Mouse (Mus musculus): ENCODE measurements around the gene Nup210l.

The Nup210l gene

DNA sequence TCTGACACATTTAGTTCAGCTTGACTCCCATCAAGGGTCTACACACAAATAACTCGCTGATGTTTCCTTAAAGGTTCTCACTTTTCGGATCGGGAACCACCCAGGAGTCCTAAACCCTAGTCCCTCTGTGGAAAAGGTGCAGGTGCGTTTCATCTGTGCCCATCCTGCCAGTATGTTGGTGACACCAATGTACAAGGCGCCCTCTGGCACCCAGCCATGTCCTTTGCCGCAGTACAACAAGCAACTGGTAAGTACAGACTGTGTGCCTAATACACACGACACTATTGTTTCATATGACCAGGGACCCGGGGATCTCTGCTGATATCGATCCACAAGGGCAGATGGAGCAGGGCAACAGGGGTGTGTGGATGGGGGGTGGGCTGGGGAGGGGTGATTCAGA is 55.8 kb downstream of the Nup210l start:
- no peak for DNase-seq (ENCODE audit: low spot score)

DNA sequence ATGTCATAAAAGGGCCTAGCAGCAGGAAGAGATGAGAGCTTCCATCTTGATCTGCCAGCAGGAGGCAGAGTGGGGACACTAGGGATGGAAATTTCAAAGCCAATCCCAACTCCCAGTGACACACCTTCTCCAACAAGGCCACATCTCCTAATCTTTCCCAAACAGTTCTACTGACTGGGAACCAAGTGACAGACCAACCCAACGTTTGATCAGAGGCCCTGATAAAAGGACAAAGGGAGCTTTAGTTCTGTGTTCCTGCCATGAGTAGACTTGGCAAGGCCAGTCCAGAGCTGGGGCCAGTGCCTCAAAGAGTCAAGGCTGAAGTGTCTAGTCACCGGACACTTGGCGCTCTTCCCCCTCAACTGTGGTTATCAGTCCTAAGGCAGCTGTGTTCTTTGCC is 57.6 kb downstream of the Nup210l start:
- DNase-seq (ENCODE audit: low spot score): no peak

DNA sequence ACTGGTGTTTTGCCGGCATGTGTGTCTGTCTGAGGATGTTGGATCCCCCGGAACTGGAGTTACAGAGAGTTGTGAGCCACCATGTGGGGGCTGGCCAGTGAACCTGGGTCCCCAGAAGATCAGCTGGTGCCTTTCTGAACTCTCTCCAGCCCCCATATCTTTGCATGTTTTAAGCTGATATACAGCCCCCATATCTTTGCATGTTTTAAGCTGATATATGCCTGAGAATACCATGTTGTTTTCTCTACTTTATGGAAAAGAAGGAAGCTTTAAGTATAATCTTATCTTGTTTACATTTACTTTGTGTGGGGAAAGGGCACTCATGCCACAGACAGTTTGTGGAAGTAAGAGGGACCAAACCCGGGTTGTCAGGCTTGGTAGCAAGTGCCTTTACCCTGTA is 75.6 kb downstream of the Nup210l start:
- no peak for DNase-seq (ENCODE audit: low spot score)

DNA sequence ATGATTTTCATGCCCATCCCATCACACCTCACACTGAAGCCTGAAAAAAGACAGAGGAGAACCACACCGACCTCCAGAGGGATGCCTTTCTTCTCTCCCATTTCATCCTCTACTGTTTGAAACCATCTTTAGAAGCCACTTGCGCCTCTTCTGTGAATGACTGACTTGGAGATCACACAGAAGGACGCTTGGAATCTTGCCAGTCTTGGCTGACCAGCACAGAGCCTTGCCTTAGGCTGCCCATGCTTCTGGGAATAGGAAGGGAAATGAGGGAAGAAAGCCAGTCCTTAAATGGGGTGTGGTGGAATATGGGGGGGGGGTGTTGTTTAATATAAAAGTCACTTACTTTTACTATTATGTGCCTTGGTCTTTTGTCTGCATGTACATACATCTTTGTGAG is 79.6 kb downstream of the Nup210l start:
- no peak for DNase-seq (ENCODE audit: low spot score)

DNA sequence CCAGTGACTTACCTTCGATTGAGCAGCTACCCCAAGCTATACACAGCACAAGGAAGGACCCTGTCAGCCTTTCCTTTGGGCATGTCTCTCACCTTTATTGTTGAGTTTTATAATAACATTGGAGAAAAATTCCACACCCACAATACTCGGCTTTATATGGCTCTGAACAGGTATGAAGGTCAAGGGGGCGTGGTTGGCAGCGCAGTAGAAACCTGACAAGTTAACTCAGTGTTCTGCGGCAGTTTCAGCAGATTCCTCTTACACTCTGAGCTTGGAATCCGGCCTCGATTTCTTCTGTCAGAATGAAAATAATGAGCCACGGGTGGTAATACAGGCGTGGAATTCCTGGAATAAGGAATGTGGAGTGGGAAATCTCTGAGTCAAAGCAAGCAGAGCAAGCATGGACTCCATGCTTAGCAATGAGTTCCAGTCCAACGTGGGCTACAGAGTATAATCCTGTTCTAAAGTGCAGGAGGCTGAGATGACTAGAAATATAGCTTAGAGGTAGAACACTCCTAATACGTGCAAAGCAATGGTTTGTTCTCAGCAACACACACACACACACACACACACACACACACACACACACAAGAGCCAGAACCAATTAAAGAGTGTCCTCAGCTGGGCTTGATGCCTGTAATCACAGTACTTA is 87.1 kb downstream of the Nup210l start:
- DNase-seq (ENCODE audit: low spot score): no peak

DNA sequence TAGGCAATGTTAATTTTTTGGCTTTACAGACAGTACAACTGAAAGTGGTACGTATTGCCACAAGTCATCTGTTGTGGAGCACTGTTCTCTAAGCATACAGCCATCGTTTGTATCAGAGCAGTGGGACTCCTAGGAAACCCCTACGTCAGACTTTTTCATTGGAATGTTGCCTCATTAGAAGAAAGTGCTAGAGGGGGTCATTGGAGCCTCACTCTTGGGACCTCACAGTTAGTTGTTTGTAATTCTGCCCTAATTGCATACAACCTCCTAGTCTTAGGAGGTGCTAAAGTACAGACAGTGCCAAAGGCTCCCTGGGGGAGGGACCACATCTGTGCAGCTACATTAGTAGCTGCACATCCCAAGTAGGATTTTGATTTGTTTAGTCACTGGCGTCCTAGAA is 90.8 kb downstream of the Nup210l start:
- no peak for DNase-seq (ENCODE audit: low spot score)

DNA sequence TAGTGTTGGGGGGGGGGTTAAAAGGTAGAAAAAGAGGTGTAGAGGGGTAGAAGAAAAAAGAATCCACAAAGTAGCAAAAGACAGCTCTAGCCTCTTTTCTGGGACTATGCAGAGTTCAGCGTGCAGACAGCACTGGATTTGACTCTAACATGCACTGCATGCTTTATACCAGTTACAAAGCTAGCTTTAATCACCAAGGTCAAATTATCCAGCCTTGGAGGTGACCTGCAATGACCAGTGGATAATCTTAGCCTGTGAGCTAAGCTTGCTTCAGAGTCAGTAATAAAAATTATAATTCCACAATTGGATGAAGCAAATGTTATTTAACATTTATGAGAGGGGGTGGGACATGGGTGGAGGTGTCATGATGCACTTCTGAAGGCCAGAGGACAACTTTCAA is 91.7 kb downstream of the Nup210l start:
- no peak for DNase-seq (ENCODE audit: low spot score)

DNA sequence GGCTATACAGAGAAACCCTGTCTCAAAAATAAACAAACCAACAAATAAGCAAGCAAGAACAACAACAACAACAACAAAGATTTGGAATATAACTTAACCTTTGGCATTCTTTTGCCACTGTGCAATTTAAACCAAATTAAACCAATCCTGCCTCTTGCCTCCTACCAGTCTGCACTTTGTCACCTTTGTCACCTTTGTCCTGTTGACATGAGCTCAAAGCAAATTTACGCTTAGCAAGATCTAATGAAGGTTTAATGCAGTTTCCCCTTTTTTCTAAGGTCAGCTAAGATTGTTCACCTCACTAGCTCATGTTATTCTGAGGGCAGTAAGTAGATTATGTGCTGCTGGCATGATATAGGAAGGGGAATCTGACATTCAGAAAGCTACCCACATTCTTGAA is 93.6 kb downstream of the Nup210l start:
- DNase-seq (ENCODE audit: low spot score): no peak

DNA sequence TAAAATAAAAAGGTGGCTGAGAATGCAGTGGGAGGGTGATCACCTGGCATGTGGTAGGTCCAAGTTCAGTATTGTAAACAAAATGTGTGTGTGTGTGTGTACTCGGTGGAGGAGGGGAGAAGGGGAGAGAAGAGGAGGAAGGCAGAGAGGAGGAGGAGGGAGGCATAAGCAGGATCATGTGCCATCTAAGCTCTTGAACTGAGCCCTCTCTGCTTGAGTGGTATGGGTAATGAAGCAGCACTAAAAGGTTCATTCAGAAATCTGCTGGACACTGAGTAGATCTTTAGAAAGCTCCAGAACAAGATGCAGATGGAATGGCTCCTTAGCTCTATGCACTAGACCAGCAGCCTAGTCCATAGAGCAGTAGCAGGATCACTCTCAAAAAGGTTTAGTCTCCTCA is 99.0 kb downstream of the Nup210l start:
- DNase-seq (ENCODE audit: low spot score): no peak

DNA sequence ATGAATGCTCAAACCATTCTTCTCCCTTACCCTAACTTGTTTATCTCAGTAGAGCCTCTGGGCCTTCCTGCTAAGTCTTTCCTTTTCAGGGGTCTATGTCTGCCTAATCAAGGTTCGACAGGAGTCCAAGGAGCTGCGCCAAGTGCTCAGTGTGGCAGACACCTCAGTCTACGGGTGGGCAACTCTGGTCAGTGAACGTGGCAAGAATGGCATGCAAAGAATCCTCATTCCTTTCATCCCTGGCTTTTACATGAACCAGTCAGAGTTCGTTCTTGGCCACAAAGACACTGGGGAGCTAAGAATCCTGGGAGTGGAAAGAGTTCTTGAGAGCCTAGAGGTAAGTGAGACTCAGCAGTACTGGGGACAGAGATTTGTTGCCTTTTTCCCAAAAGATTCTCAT is 99.7 kb downstream of the Nup210l start:
- no peak for DNase-seq (ENCODE audit: low spot score)

DNA sequence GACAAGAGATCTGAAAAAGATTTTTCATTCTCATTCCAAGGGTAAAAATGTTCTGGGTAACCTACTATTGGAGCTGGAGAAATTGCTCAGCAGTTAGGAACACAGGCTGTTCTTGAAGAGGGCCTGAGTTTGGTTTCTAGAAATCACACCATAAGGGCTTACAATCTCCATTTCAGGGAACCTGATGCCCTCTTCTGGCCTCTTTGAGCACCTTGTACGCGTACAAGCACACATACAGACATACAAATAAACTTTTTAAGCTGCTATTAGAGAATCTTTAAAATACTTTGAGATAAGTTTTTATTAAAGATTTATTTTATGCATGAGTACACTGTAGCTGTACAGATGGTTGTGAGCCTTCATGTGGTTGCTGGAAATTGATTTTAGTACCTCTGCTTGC is 100.7 kb downstream of the Nup210l start:
- DNase-seq (ENCODE audit: low spot score): no peak

DNA sequence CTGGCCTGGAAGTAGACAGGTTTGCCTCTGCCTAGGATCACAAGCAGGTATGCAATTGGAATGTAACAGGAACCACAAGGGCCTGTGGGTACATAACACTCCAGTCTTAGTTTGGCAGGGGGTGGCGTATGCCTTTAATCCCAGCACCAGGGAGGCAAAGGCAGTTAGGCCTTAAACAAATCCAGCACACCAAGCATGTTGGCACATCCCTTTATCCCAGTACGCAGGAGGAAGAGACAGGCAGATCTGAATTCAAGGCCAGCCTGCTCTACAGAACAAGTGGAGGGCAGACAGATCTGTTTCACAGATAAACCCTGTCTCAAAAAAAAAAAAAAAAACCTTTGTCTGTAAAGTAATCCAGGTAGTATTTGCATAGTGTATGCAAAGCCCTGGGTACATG is 104.7 kb downstream of the Nup210l start:
- DNase-seq (ENCODE audit: low spot score): no peak

DNA sequence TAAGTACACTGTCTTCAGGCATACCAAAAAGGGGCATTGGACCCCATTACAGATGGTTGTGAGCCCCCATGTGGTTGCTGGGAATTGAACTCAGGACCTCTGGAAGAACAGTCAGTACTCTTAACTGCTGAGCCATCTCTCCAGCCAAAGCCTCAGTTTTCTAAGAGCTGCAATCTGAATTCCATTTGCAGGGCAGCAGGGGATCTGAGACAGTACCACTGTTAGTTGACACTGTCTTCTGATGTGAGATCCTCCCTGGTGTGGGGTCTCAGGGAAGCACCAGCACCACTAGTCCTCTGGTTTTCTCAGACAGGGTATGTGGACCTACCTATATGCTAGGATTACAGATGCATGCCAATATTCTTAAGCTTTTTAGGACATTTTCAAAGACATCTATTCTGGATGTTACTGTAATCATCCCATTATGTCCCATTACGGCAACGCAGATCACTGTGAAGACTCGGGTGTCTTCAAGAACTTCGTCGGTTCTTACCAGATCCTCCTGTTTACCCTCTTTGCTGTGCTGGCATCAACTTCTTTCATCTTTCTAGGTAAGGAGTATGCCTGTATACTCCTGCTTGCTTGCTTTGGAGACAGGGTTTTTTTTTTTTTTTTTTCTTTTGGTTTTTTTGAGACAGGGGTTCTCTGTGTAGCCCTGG is 106.1 kb downstream of the Nup210l start:
- no peak for DNase-seq (ENCODE audit: low spot score)

DNA sequence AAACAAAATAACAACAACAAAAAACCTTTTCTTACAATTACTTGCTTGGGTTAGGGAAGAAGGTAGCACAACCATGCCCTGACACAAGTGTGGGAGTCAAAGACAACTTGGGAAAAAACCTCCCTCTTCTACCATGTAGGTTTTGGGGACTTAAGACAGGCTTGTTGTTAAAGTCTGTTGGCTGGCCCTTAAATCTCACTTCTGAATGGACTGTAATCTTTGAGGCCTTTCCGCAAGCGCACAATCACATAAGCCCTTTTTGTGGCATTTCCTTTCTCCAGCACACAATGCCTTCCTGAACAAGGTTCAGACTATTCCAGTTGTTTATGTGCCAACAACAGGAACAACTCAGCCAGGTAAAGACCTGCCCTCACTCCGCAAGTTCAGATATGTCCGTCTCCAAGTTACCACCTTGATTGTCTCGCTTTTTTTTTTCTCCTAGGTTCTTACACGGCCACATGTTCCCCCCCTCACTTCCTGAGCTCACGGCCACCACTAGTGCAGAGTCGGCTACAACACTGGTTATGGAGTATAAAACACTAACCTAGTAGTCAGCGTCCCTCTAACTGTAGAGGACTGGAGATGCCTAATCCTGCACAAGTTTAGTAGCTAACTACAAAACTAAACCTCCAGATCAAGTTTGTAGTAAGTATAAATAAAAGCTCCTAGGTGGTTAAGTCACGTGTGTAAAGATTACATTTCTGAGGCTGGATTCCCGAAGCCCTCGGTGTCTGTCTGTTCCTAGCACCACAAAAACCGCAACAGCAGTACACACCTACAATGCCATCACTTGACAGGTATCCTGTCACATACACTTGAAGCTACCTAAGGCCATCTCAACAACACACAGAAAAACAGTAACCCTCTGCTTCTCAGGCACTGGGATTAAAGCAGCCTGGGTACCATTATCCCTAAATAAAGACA is 107.8 kb downstream of the Nup210l start:
- no peak for DNase-seq (ENCODE audit: low spot score)

DNA sequence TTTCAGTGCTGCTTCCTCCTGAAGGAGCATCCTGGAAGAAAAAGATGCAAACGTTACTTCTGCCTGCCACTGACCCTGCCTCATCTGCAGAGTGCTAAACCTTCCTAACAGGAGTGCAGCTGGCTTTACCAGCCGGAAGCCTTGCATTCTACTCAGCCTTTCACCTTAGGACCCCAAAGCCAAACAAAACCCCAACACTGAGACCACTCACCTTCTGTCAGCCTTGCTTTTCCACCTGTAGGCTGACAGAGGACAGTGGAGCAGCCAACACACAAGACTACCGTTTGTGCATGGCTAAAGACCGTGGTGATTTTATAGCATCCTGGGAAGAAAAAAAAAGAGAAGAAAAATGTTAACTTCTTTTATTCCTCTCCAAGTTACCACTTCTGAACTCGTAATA is 108.8 kb downstream of the Nup210l start:
- DNase-seq (ENCODE audit: low spot score): no peak

DNA sequence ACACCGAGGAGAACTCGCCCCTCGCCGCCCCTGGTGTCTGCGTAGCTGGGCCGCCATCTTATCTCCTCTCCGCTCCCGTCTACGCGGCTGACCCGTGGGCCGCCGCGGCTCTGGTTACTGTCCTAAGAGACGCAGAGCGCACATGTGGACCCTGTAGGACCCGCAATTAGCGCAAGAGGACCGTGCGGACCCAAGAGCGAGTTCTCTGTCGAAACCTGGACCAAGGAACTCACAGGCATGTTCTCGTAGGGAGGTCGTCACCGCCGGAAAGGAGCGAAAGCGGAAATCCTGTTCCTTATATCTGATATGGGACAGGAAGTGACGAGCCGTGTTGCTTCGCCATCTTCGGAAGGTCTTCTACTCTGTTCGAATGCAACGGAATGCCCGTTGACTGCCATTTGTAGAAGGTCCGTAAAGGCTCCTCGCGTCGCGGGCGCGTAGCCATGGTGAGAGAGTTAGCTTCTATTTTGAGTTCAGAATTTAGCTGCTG is 109.5 kb downstream of the Nup210l start, which contains the start of the genes Rps27 and Rab13:
TSS of gene Rps27 (minus strand) at position 275 of the 490 bp plus-strand sequence.
TSS of gene Rab13 (plus strand) at position 319 of the 490 bp plus-strand sequence.
- DNase-seq (ENCODE audit: low spot score): peak; percentile 98

DNA sequence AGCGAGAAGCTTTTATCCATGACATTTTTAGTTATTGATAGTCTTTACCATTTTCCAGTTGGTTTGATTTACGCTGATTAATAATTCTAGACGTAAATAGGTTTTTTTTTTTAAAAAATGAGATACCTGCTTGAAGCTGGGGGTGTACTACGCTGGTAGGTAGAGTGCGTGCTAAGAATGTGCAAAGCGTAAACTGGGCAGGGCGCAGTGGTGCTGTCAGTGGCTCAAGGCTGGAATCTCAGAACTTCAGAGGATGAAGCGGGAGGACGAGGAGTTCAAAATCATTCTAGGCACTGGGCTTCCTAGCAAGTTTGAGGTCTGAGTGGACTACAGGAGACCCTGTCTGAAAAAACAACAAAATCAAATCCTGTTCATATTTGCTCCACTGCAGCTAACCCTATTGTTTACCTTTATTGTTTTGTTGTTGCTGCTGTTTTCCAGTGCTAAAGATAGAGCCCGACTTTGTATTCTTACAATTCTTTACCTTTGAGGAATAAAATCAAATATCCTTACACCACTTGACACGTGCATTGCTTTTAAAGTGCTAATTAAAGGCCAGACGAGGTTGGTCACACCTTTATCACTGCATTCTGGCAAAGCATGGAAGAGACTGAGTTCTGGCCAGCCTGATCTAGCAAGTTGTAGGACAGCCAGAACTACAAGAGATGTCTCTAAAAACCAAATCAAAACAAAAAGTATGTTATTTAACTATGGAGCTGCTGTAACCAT is 110.2 kb downstream of the Nup210l start:
- peak; percentile 58 for DNase-seq (ENCODE audit: low spot score)

DNA sequence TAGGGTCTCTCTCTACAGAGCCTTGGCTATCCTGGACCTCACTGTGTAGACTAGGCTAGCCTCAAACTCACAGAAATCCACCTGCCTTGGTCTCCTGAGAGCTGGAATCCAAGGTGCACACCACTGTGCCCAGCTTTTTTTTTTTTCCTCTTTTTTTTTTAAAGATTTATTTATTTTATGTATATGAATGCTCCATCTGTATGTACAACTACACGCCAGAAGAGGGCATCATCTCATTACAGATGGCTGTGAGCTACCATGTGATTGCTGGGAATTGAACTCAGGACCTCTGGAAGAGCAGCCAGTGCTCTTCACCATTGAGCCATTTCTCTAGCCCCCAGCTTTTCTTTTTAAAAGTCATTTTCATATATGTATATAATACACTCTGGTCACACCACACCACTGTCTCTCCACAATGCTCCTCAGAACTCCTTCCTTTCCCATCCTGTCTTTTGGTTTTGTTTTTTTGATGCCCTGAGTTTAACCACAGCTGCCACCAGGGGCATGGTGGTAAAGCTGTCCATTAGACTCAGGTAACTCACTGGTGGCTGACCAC is 112.0 kb downstream of the Nup210l start:
- DNase-seq (ENCODE audit: low spot score): no peak

DNA sequence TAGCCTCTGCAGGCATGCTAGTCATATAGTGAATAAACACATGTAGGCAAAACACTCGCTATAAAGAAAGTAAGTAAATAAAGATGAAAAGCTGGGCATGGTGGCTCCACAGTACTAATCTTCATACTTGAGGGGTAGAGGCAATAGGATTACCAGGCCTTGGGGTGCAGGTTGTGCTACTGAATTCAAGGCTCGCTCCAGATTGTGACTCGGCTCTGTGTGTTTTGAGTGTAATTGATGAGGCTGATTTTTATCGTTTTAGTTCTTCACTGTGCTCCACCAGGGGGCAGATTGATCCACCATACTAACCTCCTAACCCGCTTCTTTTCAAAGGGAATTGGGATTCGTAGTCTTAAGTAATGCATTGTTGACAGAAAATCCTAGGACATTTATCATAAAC is 116.2 kb downstream of the Nup210l start:
- DNase-seq (ENCODE audit: low spot score): peak; percentile 80

DNA sequence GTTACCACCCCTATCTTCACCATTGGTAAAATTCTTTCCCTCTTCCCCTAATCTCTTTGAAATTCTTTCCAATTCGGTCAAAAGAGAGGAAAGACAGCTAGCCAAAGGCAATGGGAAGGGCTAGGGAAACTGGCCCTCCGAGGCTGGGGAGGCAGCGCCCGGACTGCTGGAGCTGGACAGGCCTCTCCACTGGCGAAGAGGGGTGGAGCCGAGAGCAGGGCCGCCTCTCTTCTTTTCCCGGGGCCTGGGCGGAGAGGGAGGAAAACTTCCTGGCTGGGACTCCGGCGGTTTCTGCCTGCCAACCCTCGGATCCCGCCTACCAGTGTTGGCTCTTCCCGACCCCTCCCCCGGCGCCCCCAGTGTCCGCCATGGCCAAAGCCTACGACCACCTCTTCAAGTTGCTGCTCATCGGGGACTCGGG is 116.6 kb downstream of the Nup210l start:
- peak; percentile 73 for DNase-seq (ENCODE audit: low spot score)

DNA sequence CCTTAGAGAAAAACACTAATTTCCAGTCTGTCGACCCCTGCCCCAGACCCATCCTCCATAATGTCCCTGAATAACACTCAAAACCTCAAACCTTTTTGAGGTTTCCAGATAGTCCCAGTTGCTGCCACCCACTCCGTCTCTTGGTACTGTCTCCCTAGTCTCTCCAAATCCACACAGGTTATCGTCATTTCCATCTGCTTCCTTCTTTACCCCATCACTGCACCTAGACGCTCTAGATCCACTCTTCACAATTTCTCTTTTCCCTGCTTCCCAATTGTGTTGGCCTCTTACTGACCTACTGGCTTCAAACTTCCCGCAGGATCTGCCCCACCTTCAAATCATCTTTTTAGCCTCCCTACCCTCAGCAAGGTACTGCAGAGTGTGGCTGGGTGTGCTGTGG is 117.2 kb downstream of the Nup210l start:
- DNase-seq (ENCODE audit: low spot score): no peak

DNA sequence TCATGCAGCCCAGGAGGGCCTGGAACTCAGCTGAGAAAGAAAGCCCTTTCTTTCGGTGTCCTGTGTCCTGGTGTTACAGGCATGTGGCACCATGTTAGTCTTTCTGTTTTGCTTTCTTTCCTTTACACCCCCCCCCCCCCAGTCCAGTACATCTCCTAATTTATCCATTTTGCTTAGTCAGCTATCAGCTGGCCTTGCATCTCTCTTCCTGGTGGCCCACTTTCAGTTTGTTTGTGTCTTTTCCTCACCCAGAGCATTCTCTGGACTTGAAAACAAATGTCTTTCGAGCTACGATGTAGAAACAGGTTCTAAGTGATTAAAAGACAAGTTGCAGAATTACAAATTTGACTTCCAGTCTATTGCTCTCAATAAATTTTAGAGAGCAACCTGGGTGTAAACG is 118.5 kb downstream of the Nup210l start:
- DNase-seq (ENCODE audit: low spot score): no peak

All from embryo, embryonic 10 days (tissue).